Mouse (Mus musculus): ENCODE data around the gene Hpcal1. TPM values are rescaled to one million over a fixed set of nuclear protein-coding genes. Genes with fewer than 3 reads are reported as not detected.
"Not testable (repeated sequence)": the region's sequence is repeated elsewhere in the genome, so short reads cannot be mapped to it uniquely, and the experiment has no call there.

The Hpcal1 gene
- polyA plus RNA-seq, 1 experiment from 2014 or later = 145 TPM

DNA sequence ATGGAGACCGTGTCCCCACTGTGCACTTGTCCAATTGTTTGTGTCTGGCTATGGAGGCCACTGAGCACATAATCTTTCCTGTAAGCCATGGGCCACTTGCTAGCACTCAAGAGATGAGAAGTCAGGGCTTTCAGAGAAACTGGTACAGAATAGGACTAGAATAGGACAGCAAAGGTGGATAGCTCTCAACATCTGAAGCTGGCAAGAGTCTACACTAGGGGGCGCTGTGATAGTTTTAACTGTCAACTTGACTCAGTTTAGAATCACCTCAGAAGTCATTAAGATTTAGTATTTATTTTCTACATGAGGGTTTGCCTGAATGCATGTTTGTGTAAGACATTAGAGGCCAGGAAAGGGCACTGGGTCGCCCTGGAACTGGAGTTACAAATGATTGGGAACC lies 98.8 kb downstream of the Hpcal1 start:
- Histone ChIP-seq H3K4me3 (ENCODE audit: low read depth, low read length) (no peak overlapping the region), H3K4me2 (replicated peaks; ENCODE audit: low read depth, low read length) (no peak overlapping the region), H3K4me1 (ENCODE audit: insufficient read depth, low read depth, low read length) (no peaks in the 10 kb centered on the region), H3K27ac (ENCODE audit: low read length) (no peak overlapping the region), H3K27me3 (replicated peaks; ENCODE audit: insufficient read depth, low read length) (no peaks in the 10 kb centered on the region), H3K9me3 (ENCODE audit: low read length) (no peaks in the 10 kb centered on the region), H3K9ac (replicated peaks; ENCODE audit: low read depth) (no peak overlapping the region), H3K36me3 (ENCODE audit: insufficient read depth, low read length) (0 out of 2 replicates have a peak, but pooled peaks cover 11% of the 10 kb centered on the region)
- peak; percentile 55 for TF ChIP-seq CTCF (IDR thresholded peaks at IDR 0.05)
- TF ChIP-seq EP300 (IDR thresholded peaks at IDR 0.05) = no peak
- WGBS = 51% methylated on average over 3 of the region's 3 CpGs
- DNase-seq (ENCODE audit: low spot score) = no peak
- no peak for ATAC-seq

- Histone ChIP-seq H3K27me3 (replicated peaks; ENCODE audit: insufficient read depth, low read length) (no peaks in the 10 kb centered on the region), H3K9ac (replicated peaks; ENCODE audit: low read depth) (no peak overlapping the region), H3K9me3 (ENCODE audit: low read length) (no peaks in the 10 kb centered on the region), H3K4me3 (ENCODE audit: low read depth, low read length) (no peak overlapping the region), H3K4me2 (replicated peaks; ENCODE audit: low read depth, low read length) (no peak overlapping the region), H3K27ac (ENCODE audit: low read length) (no peak overlapping the region), H3K4me1 (ENCODE audit: insufficient read depth, low read depth, low read length) (no peaks in the 10 kb centered on the region), H3K36me3 (ENCODE audit: insufficient read depth, low read length) (0 out of 2 replicates have a peak, but pooled peaks cover 11% of the 10 kb centered on the region)
- ATAC-seq = no peak
- WGBS = 85% methylated on average over 6 of the region's 6 CpGs
- TF ChIP-seq CTCF (IDR thresholded peaks at IDR 0.05) = no peak
- no peak for TF ChIP-seq EP300 (IDR thresholded peaks at IDR 0.05)
- no peak for DNase-seq (ENCODE audit: low spot score)
Measured at GRCm38 (mm10) chr12:17791111-17791510, 100.5 kb downstream of the Hpcal1 start.

DNA sequence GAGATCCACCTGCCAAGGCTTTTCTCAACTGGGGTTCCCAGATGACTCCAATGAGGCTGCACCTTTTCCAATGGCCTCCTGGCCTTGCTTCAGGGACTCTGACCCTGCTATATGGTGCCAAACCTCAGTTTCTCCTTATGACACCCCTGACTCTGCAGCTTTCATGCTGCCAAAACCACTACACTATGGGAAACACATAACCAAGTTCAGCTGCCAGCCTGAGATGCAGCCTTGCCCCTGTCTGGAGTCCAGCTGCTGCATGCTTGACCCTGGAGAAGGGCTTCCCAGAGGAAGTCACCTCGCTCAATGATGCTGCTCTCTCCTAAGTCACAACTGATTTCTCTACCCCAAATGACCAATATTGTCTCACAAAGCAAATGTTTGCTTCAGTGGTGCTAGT lies 102.1 kb downstream of the Hpcal1 start:
- no peaks in the 10 kb centered on the region for H3K9me3 ChIP-seq (ENCODE audit: low read length)
- H3K27me3 ChIP-seq (replicated peaks; ENCODE audit: insufficient read depth, low read length) = no peaks in the 10 kb centered on the region
- H3K9ac ChIP-seq (replicated peaks; ENCODE audit: low read depth) = no peak overlapping the region
- H3K27ac ChIP-seq (ENCODE audit: low read length) = no peak overlapping the region
- 0 out of 2 replicates have a peak, but pooled peaks cover 7% of the 10 kb centered on the region for H3K36me3 ChIP-seq (ENCODE audit: insufficient read depth, low read length)
- no peak overlapping the region for H3K4me2 ChIP-seq (replicated peaks; ENCODE audit: low read depth, low read length)
- TF ChIP-seq EP300 (IDR thresholded peaks at IDR 0.05) = no peak
- no peak for TF ChIP-seq CTCF (IDR thresholded peaks at IDR 0.05)
- 85% methylated on average over 1 of the region's 1 CpGs for whole genome bisulfite sequencing
- ATAC-seq = no peak
- H3K4me3 ChIP-seq (ENCODE audit: low read depth, low read length) = no peak overlapping the region
- no peak for DNase-seq (ENCODE audit: low spot score)
- H3K4me1 ChIP-seq (ENCODE audit: insufficient read depth, low read depth, low read length) = no peaks in the 10 kb centered on the region

- no peak overlapping the region for H3K9ac ChIP-seq (replicated peaks; ENCODE audit: low read depth)
- no peaks in the 10 kb centered on the region for H3K9me3 ChIP-seq (ENCODE audit: low read length)
- no peak overlapping the region for H3K4me3 ChIP-seq (ENCODE audit: low read depth, low read length)
- DNase-seq (ENCODE audit: low spot score) (peak; percentile 55), ATAC-seq (peak; percentile 33; the same call in 1 of the 2 replicates)
- H3K27me3 ChIP-seq (replicated peaks; ENCODE audit: insufficient read depth, low read length) = no peaks in the 10 kb centered on the region
- no peak overlapping the region for H3K27ac ChIP-seq (ENCODE audit: low read length)
- no peaks in the 10 kb centered on the region for H3K4me1 ChIP-seq (ENCODE audit: insufficient read depth, low read depth, low read length)
- TF ChIP-seq EP300 (IDR thresholded peaks at IDR 0.05) (no peak), CTCF (IDR thresholded peaks at IDR 0.05) (peak; percentile 74)
- H3K36me3 ChIP-seq (ENCODE audit: insufficient read depth, low read length) = 0 out of 2 replicates have a peak, but pooled peaks cover 7% of the 10 kb centered on the region
- 67% methylated on average over 3 of the region's 3 CpGs for WGBS
- H3K4me2 ChIP-seq (replicated peaks; ENCODE audit: low read depth, low read length) = no peak overlapping the region
Measured at GRCm38 (mm10) chr12:17795660-17796278, 105.1 kb downstream of the Hpcal1 start.

DNA sequence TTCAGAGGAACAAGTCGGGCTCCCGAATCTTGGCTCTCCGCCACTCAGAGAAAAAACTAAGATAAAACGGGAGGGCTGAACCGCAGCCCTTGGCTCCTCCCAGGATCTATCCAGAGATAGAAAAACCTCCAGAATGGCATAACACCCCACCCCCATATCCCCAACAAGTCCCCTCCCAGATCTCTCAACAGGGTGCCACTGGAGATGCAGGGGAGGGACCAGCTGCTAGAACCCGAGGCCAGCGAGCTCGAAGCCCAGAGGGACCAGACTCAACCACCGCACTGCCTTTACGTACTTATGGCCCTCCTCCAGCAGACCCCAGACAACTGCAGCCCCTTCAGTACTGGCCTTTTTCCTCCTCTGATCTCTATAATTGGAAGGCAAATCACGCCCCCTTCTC lies 107.6 kb downstream of the Hpcal1 start:
- not testable (repeated sequence) for H3K9ac ChIP-seq (replicated peaks; ENCODE audit: low read depth); H3K27me3 ChIP-seq (replicated peaks; ENCODE audit: insufficient read depth, low read length); ATAC-seq; H3K4me1 ChIP-seq (ENCODE audit: insufficient read depth, low read depth, low read length); DNase-seq (ENCODE audit: low spot score); H3K36me3 ChIP-seq (ENCODE audit: insufficient read depth, low read length); H3K27ac ChIP-seq (ENCODE audit: low read length); H3K9me3 ChIP-seq (ENCODE audit: low read length); H3K4me3 ChIP-seq (ENCODE audit: low read depth, low read length); H3K4me2 ChIP-seq (replicated peaks; ENCODE audit: low read depth, low read length)
- WGBS = 75% methylated on average over 11 of the region's 11 CpGs

GRCm38 (mm10) chr12:17808542-17808941 lies 117.9 kb downstream of the Hpcal1 start:
- 29% methylated on average over 2 of the region's 2 CpGs for WGBS
- Histone ChIP-seq H3K9ac (replicated peaks; ENCODE audit: low read depth) (no peak overlapping the region), H3K27ac (ENCODE audit: low read length) (no peak overlapping the region), H3K36me3 (ENCODE audit: insufficient read depth, low read length) (no peaks in the 10 kb centered on the region), H3K27me3 (replicated peaks; ENCODE audit: insufficient read depth, low read length) (no peaks in the 10 kb centered on the region), H3K4me3 (ENCODE audit: low read depth, low read length) (no peak overlapping the region), H3K4me2 (replicated peaks; ENCODE audit: low read depth, low read length) (no peak overlapping the region), H3K9me3 (ENCODE audit: low read length) (no peaks in the 10 kb centered on the region), H3K4me1 (ENCODE audit: insufficient read depth, low read depth, low read length) (no peaks in the 10 kb centered on the region)
- TF ChIP-seq EP300 (IDR thresholded peaks at IDR 0.05) (no peak), CTCF (IDR thresholded peaks at IDR 0.05) (peak; percentile 96)
- ATAC-seq (no peak), DNase-seq (ENCODE audit: low spot score) (peak; percentile 80)

GRCm38 (mm10) chr12:17835279-17835678 lies 144.6 kb downstream of the Hpcal1 start:
- 69% methylated on average over 1 of the region's 1 CpGs for WGBS
- DNase-seq (ENCODE audit: low spot score); H3K4me2 ChIP-seq (replicated peaks; ENCODE audit: low read depth, low read length); H3K36me3 ChIP-seq (ENCODE audit: insufficient read depth, low read length); H3K9ac ChIP-seq (replicated peaks; ENCODE audit: low read depth); H3K4me3 ChIP-seq (ENCODE audit: low read depth, low read length); H3K9me3 ChIP-seq (ENCODE audit: low read length); ATAC-seq; H3K27me3 ChIP-seq (replicated peaks; ENCODE audit: insufficient read depth, low read length); H3K4me1 ChIP-seq (ENCODE audit: insufficient read depth, low read depth, low read length); H3K27ac ChIP-seq (ENCODE audit: low read length): not testable (repeated sequence)

Other genes with a start within 250 kb of the Hpcal1 start
- gene Odc1, start 146.1 kb upstream of the Hpcal1 start, polyA plus RNA-seq (2015; fragmentation: Nextera tagmentation; extraction: Ambion mirVana) = 42.0 and 43.6 TPM in 2 replicates

All from lung, postnatal 0 days (tissue).